Mouse (Mus musculus): ENCODE measurements around the gene Gnai2.

DNA sequence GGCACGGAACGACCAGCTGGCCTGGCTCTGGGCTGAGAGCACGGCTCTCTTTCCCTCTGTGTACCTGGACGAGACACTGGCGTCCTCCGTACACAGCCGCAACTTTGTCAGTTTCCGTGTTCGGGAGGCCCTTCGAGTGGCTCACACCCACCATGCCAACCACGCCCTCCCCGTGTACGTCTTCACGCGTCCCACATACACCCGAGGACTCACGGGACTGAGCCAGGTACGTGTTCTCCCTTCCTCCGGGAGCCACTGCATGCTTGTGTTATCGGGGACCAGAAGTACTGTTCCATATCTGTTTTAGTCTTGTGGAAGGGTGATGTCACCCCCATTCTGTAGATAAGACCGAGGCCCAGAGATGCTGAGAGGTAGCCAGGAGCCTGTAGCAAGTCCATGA lies 64.3 kb downstream of the Gnai2 start:
- TF ChIP-seq CTCF (IDR thresholded peaks at IDR 0.05; ENCODE audit: control insufficient read depth, insufficient read depth, low read length) (no peak), POLR2A (IDR thresholded peaks at IDR 0.05; ENCODE audit: borderline replicate concordance, control insufficient read depth, low read depth, low read length) (no peak)

All from bone marrow, adult 2 months (tissue).